Mouse (Mus musculus) bone marrow, adult 2 months (tissue): ENCODE results near the gene Lsm6.

ENCODE experiments used
- CTCF ChIP-seq: fragments of 200-500 bp; IDR thresholded peaks from 2 replicates; pipeline ENCODE4 v1.5.1; 2011; ENCODE audit warnings: low read length, control low read depth; ENCODE audit not compliant: control insufficient read depth, insufficient read depth
- POLR2A ChIP-seq: fragments of 200-500 bp; IDR thresholded peaks from 2 replicates; pipeline ENCODE4 v1.6.1; 2011; ENCODE audit warnings: low read depth, mild to moderate bottlenecking, control low read depth, low read length, borderline replicate concordance; ENCODE audit not compliant: control insufficient read depth

- TF ChIP-seq CTCF = no peak
- peak; percentile 53; the same call in 1 of the 2 replicates for TF ChIP-seq POLR2A
Measured at GRCm38 (mm10) chr8:78820673-78821310, at the start of gene Lsm6.
